Mouse (Mus musculus): ENCODE data around the gene Numb.
A peak's percentile ranks its signal among the peaks of the same experiment; 100 is the strongest.
"Not testable (repeated sequence)": the region's sequence is repeated elsewhere in the genome, so short reads cannot be mapped to it uniquely, and the experiment has no call there.

Numb gene

GRCm38 (mm10) chr12:83920721-83921441 is 853 bp downstream of the Numb start:
- peak; percentile 22 for DNase-seq

GRCm38 (mm10) chr12:83916884-83917283 is 4.8 kb downstream of the Numb start:
- DNase-seq, result no peak

- DNase-seq, result no peak
These were observed 6.9 kb downstream of the Numb start for GRCm38 (mm10) chr12:83914797-83915196.

GRCm38 (mm10) chr12:83914202-83914740 is 7.5 kb downstream of the Numb start:
- DNase-seq, result no peak

- DNase-seq, result no peak
These were observed 11.3 kb downstream of the Numb start for GRCm38 (mm10) chr12:83910451-83910850.

GRCm38 (mm10) chr12:83892926-83893325 is 28.8 kb downstream of the Numb start:
- no peak for DNase-seq

- no peak for DNase-seq
These were observed 30.5 kb downstream of the Numb start for GRCm38 (mm10) chr12:83891278-83891677.

- DNase-seq, result no peak
These were observed 32.6 kb downstream of the Numb start for GRCm38 (mm10) chr12:83889128-83889527.

GRCm38 (mm10) chr12:83885516-83886285 is 36.0 kb downstream of the Numb start:
- DNase-seq, result no peak

GRCm38 (mm10) chr12:83885065-83885464 is 36.7 kb downstream of the Numb start:
- DNase-seq, result not testable (repeated sequence)

GRCm38 (mm10) chr12:83882503-83882902 is 39.2 kb downstream of the Numb start:
- peak; percentile 22 for DNase-seq

- no peak for DNase-seq
These were observed 39.6 kb downstream of the Numb start for GRCm38 (mm10) chr12:83882088-83882487.

- no peak for DNase-seq
These were observed 40.8 kb downstream of the Numb start for GRCm38 (mm10) chr12:83880913-83881312.

- DNase-seq, result no peak
These were observed 46.6 kb downstream of the Numb start for GRCm38 (mm10) chr12:83875097-83875496.

GRCm38 (mm10) chr12:83874597-83874996 is 47.1 kb downstream of the Numb start:
- peak; percentile 58 for DNase-seq

- no peak for DNase-seq
These were observed 57.2 kb downstream of the Numb start for GRCm38 (mm10) chr12:83864501-83864900.

GRCm38 (mm10) chr12:83861880-83862279 is 59.9 kb downstream of the Numb start:
- no peak for DNase-seq

- DNase-seq, result no peak
These were observed 61.0 kb downstream of the Numb start for GRCm38 (mm10) chr12:83860688-83861087.

GRCm38 (mm10) chr12:83858052-83858451 is 63.7 kb downstream of the Numb start:
- DNase-seq, result no peak

- no peak for DNase-seq
These were observed 66.5 kb downstream of the Numb start for GRCm38 (mm10) chr12:83855211-83855610.

GRCm38 (mm10) chr12:83854281-83854680 is 67.5 kb downstream of the Numb start:
- DNase-seq, result no peak

- no peak for DNase-seq
These were observed 69.1 kb downstream of the Numb start for GRCm38 (mm10) chr12:83852512-83853213.

- no peak for DNase-seq
These were observed 71.4 kb downstream of the Numb start for GRCm38 (mm10) chr12:83850334-83850733.
